Mouse (Mus musculus) adrenal gland, adult 8-10 months (tissue): ENCODE measurements around the gene Ndufaf7. TPM values are rescaled to one million over a fixed set of nuclear protein-coding genes. Genes with fewer than 3 reads are reported as not detected.

Experiments
- DNase-seq: peaks from one replicate; pipeline ENCODE4 v3.0.0; 2022
- total RNA-seq, 4 experiments: library from RNA; stranded (reverse); gene quantifications; 2 replicates each; pipeline ENCODE4 v1.2.4; 2022

Gene Ndufaf7
- total RNA-seq, 4 experiments from 2014 or later: 39.9 to 51.8 (median 49.1) TPM

- no peak for DNase-seq
Observed at GRCm38 (mm10) chr17:78966092-78966883, 29.4 kb downstream of the Ndufaf7 start.

GRCm38 (mm10) chr17:78968500-78968899 lies 31.6 kb downstream of the Ndufaf7 start:
- no peak for DNase-seq

- no peak for DNase-seq
Observed at GRCm38 (mm10) chr17:78983166-78983565, 46.2 kb downstream of the Ndufaf7 start.

GRCm38 (mm10) chr17:78983736-78984135 lies 46.8 kb downstream of the Ndufaf7 start:
- DNase-seq: no peak

GRCm38 (mm10) chr17:78989015-78989414 lies 52.1 kb downstream of the Ndufaf7 start:
- no peak for DNase-seq

GRCm38 (mm10) chr17:78991549-78991948 lies 54.6 kb downstream of the Ndufaf7 start:
- no peak for DNase-seq

GRCm38 (mm10) chr17:78992303-78993027 lies 55.5 kb downstream of the Ndufaf7 start:
- no peak for DNase-seq

- DNase-seq: no peak
Observed at GRCm38 (mm10) chr17:78993670-78994069, 56.7 kb downstream of the Ndufaf7 start.

GRCm38 (mm10) chr17:78994382-78994781 lies 57.4 kb downstream of the Ndufaf7 start:
- DNase-seq: no peak

- no peak for DNase-seq
Observed at GRCm38 (mm10) chr17:78994931-78995820, 58.2 kb downstream of the Ndufaf7 start.

Other genes starting within 250 kb of the Ndufaf7 start
- 10 to 100 TPM; 23.5 to 28.1 (median 27.6) TPM for gene Strn, start 199.9 kb upstream of the Ndufaf7 start, total RNA-seq
- 10 to 100 TPM; 34.7 to 46.4 (median 40.2) TPM for gene Heatr5b, start 101.8 kb upstream of the Ndufaf7 start, total RNA-seq
- 10 to 100 TPM; 24.6 to 34.9 (median 29.6) TPM for gene Gpatch11, start 101.6 kb upstream of the Ndufaf7 start, total RNA-seq
- 10 to 100 TPM; 30.4 to 39.7 (median 35.0) TPM for gene Eif2ak2, start 54.6 kb upstream of the Ndufaf7 start, total RNA-seq
- under 1 TPM in 1 of 4 experiments, not detected in 3; 0.40 TPM for gene Sult6b1, start 30.1 kb upstream of the Ndufaf7 start, total RNA-seq
- 10 to 100 TPM; 35.3 to 40.9 (median 38.1) TPM for gene Cebpzos, start 20.6 kb upstream of the Ndufaf7 start, total RNA-seq
- gene Cebpz, start 70 bp upstream of the Ndufaf7 start, total RNA-seq: 10 to 100 TPM; 43.0 to 49.1 (median 44.5) TPM
- 10 to 100 TPM; 26.2 to 34.8 (median 30.1) TPM for gene Prkd3, start 83.7 kb downstream of the Ndufaf7 start, total RNA-seq
- gene Qpct, start 114.8 kb downstream of the Ndufaf7 start, total RNA-seq: 1 to 10 TPM; 6.3 to 9.1 (median 7.2) TPM